Mouse (Mus musculus): ENCODE measurements around the gene Lingo2. TPM values are rescaled to one million over a fixed set of nuclear protein-coding genes. Genes with fewer than 3 reads are reported as not detected.
A peak's percentile ranks its signal among the peaks of the same experiment; 100 is the strongest.

Gene Lingo2
- polyA plus RNA-seq, 1 experiment from 2014 or later, result 8.2 TPM

- ATAC-seq (ENCODE audit: insufficient number of reproducible peaks, insufficient read depth, low FRiP score, low TSS enrichment), result no peak
- H3K9ac ChIP-seq, result no peak overlapping the region
- no peaks in the 10 kb centered on the region for H3K27me3 ChIP-seq
- H3K27ac ChIP-seq, result no peak overlapping the region
- no peaks in the 10 kb centered on the region for H3K4me1 ChIP-seq
- H3K4me3 ChIP-seq, result no peak overlapping the region
- 53% methylated on average over 1 of the region's 1 CpGs for WGBS
- H3K4me2 ChIP-seq (replicated peaks), result no peak overlapping the region
- H3K9me3 ChIP-seq, result no peaks in the 10 kb centered on the region
- no peaks in the 10 kb centered on the region for H3K36me3 ChIP-seq
Measured at GRCm38 (mm10) chr4:35897769-35898564, 1053.6 kb downstream of the Lingo2 start.

GRCm38 (mm10) chr4:35885591-35886542 is 1065.7 kb downstream of the Lingo2 start:
- ATAC-seq (ENCODE audit: insufficient number of reproducible peaks, insufficient read depth, low FRiP score, low TSS enrichment), result no peak
- H3K27ac ChIP-seq, result no peak overlapping the region
- no peaks in the 10 kb centered on the region for H3K9me3 ChIP-seq
- no peaks in the 10 kb centered on the region for H3K4me1 ChIP-seq
- H3K36me3 ChIP-seq, result no peaks in the 10 kb centered on the region
- H3K4me2 ChIP-seq (replicated peaks), result no peak overlapping the region
- 52% methylated on average over 5 of the region's 5 CpGs for WGBS
- no peaks in the 10 kb centered on the region for H3K27me3 ChIP-seq
- H3K9ac ChIP-seq, result no peak overlapping the region
- no peak overlapping the region for H3K4me3 ChIP-seq

- WGBS, result 61% methylated on average over 3 of the region's 3 CpGs
- no peaks in the 10 kb centered on the region for H3K4me1 ChIP-seq
- no peaks in the 10 kb centered on the region for H3K9me3 ChIP-seq
- no peak overlapping the region for H3K4me3 ChIP-seq
- no peak overlapping the region for H3K4me2 ChIP-seq (replicated peaks)
- ATAC-seq (ENCODE audit: insufficient number of reproducible peaks, insufficient read depth, low FRiP score, low TSS enrichment), result no peak
- no peak overlapping the region for H3K9ac ChIP-seq
- no peaks in the 10 kb centered on the region for H3K27me3 ChIP-seq
- H3K27ac ChIP-seq, result no peak overlapping the region
- no peaks in the 10 kb centered on the region for H3K36me3 ChIP-seq
Measured at GRCm38 (mm10) chr4:35884946-35885460, 1066.5 kb downstream of the Lingo2 start.

GRCm38 (mm10) chr4:35846518-35846917 is 1105.0 kb downstream of the Lingo2 start:
- no peaks in the 10 kb centered on the region for H3K9me3 ChIP-seq
- H3K27me3 ChIP-seq, result no peaks in the 10 kb centered on the region
- H3K4me1 ChIP-seq, result no peaks in the 10 kb centered on the region
- H3K27ac ChIP-seq, result no peak overlapping the region
- H3K4me3 ChIP-seq, result no peak overlapping the region
- no peak overlapping the region for H3K4me2 ChIP-seq (replicated peaks)
- H3K36me3 ChIP-seq, result no peaks in the 10 kb centered on the region
- no peak overlapping the region for H3K9ac ChIP-seq
- 89% methylated on average over 1 of the region's 1 CpGs for WGBS
- ATAC-seq (ENCODE audit: insufficient number of reproducible peaks, insufficient read depth, low FRiP score, low TSS enrichment), result no peak

GRCm38 (mm10) chr4:35845140-35845539 is 1106.4 kb downstream of the Lingo2 start:
- H3K9me3 ChIP-seq, result no peaks in the 10 kb centered on the region
- H3K36me3 ChIP-seq, result no peaks in the 10 kb centered on the region
- no peaks in the 10 kb centered on the region for H3K27me3 ChIP-seq
- peak; percentile 52; the same call in 1 of the 2 replicates for ATAC-seq (ENCODE audit: insufficient number of reproducible peaks, insufficient read depth, low FRiP score, low TSS enrichment)
- H3K4me3 ChIP-seq, result no peak overlapping the region
- no peak overlapping the region for H3K9ac ChIP-seq
- peak overlapping the region; percentile 24; the same call in 1 of the 2 replicates for H3K27ac ChIP-seq
- no peaks in the 10 kb centered on the region for H3K4me1 ChIP-seq
- peak overlapping the region; percentile 25 for H3K4me2 ChIP-seq (replicated peaks)
- WGBS, result 29% methylated on average over 7 of the region's 7 CpGs

GRCm38 (mm10) chr4:35844518-35844917 is 1107.0 kb downstream of the Lingo2 start:
- Histone ChIP-seq H3K4me2 (replicated peaks) (peak overlapping the region; percentile 25), H3K36me3 (no peaks in the 10 kb centered on the region), H3K27me3 (no peaks in the 10 kb centered on the region), H3K27ac (peak overlapping the region; percentile 24; the same call in 1 of the 2 replicates), H3K9ac (no peak overlapping the region), H3K4me1 (no peaks in the 10 kb centered on the region), H3K4me3 (no peak overlapping the region), H3K9me3 (no peaks in the 10 kb centered on the region)
- no peak for ATAC-seq (ENCODE audit: insufficient number of reproducible peaks, insufficient read depth, low FRiP score, low TSS enrichment)
- 59% methylated on average over 6 of the region's 6 CpGs for WGBS

- Histone ChIP-seq H3K9me3 (no peaks in the 10 kb centered on the region), H3K9ac (no peak overlapping the region), H3K36me3 (no peaks in the 10 kb centered on the region), H3K4me1 (no peaks in the 10 kb centered on the region), H3K4me3 (no peak overlapping the region), H3K27me3 (no peaks in the 10 kb centered on the region), H3K4me2 (replicated peaks) (no peak overlapping the region), H3K27ac (no peak overlapping the region)
- ATAC-seq (ENCODE audit: insufficient number of reproducible peaks, insufficient read depth, low FRiP score, low TSS enrichment), result no peak
- WGBS, result 80% methylated on average over 7 of the region's 7 CpGs
Measured at GRCm38 (mm10) chr4:35823322-35823870, 1128.2 kb downstream of the Lingo2 start.

GRCm38 (mm10) chr4:35820701-35821100 is 1130.8 kb downstream of the Lingo2 start:
- Histone ChIP-seq H3K4me2 (replicated peaks) (no peak overlapping the region), H3K9ac (no peak overlapping the region), H3K27ac (no peak overlapping the region), H3K9me3 (no peaks in the 10 kb centered on the region), H3K4me3 (no peak overlapping the region), H3K36me3 (no peaks in the 10 kb centered on the region), H3K4me1 (no peaks in the 10 kb centered on the region), H3K27me3 (no peaks in the 10 kb centered on the region)
- ATAC-seq (ENCODE audit: insufficient number of reproducible peaks, insufficient read depth, low FRiP score, low TSS enrichment), result no peak
- WGBS, result 86% methylated on average over 1 of the region's 1 CpGs

GRCm38 (mm10) chr4:35814698-35815097 is 1136.8 kb downstream of the Lingo2 start:
- Histone ChIP-seq H3K9ac (no peak overlapping the region), H3K27ac (no peak overlapping the region), H3K9me3 (no peaks in the 10 kb centered on the region), H3K36me3 (no peaks in the 10 kb centered on the region), H3K4me3 (no peak overlapping the region), H3K27me3 (no peaks in the 10 kb centered on the region), H3K4me1 (no peaks in the 10 kb centered on the region), H3K4me2 (replicated peaks) (no peak overlapping the region)
- WGBS, result 97% methylated on average over 1 of the region's 1 CpGs
- no peak for ATAC-seq (ENCODE audit: insufficient number of reproducible peaks, insufficient read depth, low FRiP score, low TSS enrichment)

GRCm38 (mm10) chr4:35807497-35808210 is 1143.9 kb downstream of the Lingo2 start:
- Histone ChIP-seq H3K9me3 (no peaks in the 10 kb centered on the region), H3K4me2 (replicated peaks) (no peak overlapping the region), H3K27ac (no peak overlapping the region), H3K4me3 (no peak overlapping the region), H3K9ac (no peak overlapping the region), H3K27me3 (no peaks in the 10 kb centered on the region), H3K4me1 (no peaks in the 10 kb centered on the region), H3K36me3 (no peaks in the 10 kb centered on the region)
- WGBS, result 81% methylated on average over 6 of the region's 6 CpGs
- ATAC-seq (ENCODE audit: insufficient number of reproducible peaks, insufficient read depth, low FRiP score, low TSS enrichment), result no peak

GRCm38 (mm10) chr4:35806881-35807464 is 1144.6 kb downstream of the Lingo2 start:
- Histone ChIP-seq H3K9me3 (no peaks in the 10 kb centered on the region), H3K27ac (no peak overlapping the region), H3K9ac (no peak overlapping the region), H3K4me2 (replicated peaks) (no peak overlapping the region), H3K36me3 (no peaks in the 10 kb centered on the region), H3K27me3 (no peaks in the 10 kb centered on the region), H3K4me1 (no peaks in the 10 kb centered on the region), H3K4me3 (no peak overlapping the region)
- WGBS, result 76% methylated on average over 2 of the region's 2 CpGs
- no peak for ATAC-seq (ENCODE audit: insufficient number of reproducible peaks, insufficient read depth, low FRiP score, low TSS enrichment)
